Mouse (Mus musculus) forebrain, embryonic 15.5 days (tissue): ENCODE results near the gene Rer1. TPM values are rescaled to one million over a fixed set of nuclear protein-coding genes. Genes with fewer than 3 reads are reported as not detected.

Experiments used
- ATAC-seq: fragments of 200-750 bp; cut with Nextera tagmentation; replicated peaks from 2 replicates; pipeline ENCODE4 v1.8.0; 2017; ENCODE audit warnings: mild to moderate bottlenecking, moderate TSS enrichment, moderate library complexity
- H3K27ac ChIP-seq: fragments of 300-500 bp; sonication (generic); replicated peaks from 2 replicates; pipeline ENCODE4 v1.5.1; 2015; ENCODE audit warnings: mild to moderate bottlenecking, inconsistent platforms
- H3K27me3 ChIP-seq: fragments of 300-500 bp; sonication (generic); 2 replicates; pipeline ENCODE4 v1.6.1; 2015; ENCODE audit warnings: inconsistent platforms
- H3K36me3 ChIP-seq: fragments of 300-500 bp; sonication (generic); 2 replicates; pipeline ENCODE4 v1.6.1; 2015; ENCODE audit warnings: mild to moderate bottlenecking, inconsistent platforms
- H3K4me1 ChIP-seq: fragments of 300-500 bp; sonication (generic); 2 replicates; pipeline ENCODE4 v1.6.1; 2015; ENCODE audit warnings: inconsistent platforms
- H3K4me2 ChIP-seq: fragments of 300-500 bp; sonication (generic); replicated peaks from 2 replicates; pipeline ENCODE4 v1.6.1; 2015; ENCODE audit warnings: mild to moderate bottlenecking, inconsistent platforms
- H3K4me3 ChIP-seq: fragments of 300-500 bp; sonication (generic); 2 replicates; pipeline ENCODE4 v1.5.1; 2015; ENCODE audit warnings: mild to moderate bottlenecking, inconsistent platforms
- H3K9ac ChIP-seq: fragments of 300-500 bp; sonication (generic); replicated peaks from 2 replicates; pipeline ENCODE4 v1.6.1; 2015; ENCODE audit warnings: mild to moderate bottlenecking, inconsistent platforms
- H3K9me3 ChIP-seq: fragments of 300-500 bp; sonication (generic); 2 replicates; pipeline ENCODE4 v1.6.1; 2016; ENCODE audit warnings: inconsistent platforms
- WGBS: fragments of 180-500 bp; shearing (Covaris S2); methylation state at CpG from one replicate; pipeline ENCODE4 v1.1.7; 2015; ENCODE audit warnings: mixed read lengths; 5-methylcytosine and 5-hydroxymethylcytosine counted together
- polyA plus RNA-seq: library from polyadenylated mRNA; unstranded; fragments of >200 nt; fragmentation: Nextera tagmentation; extraction: Ambion mirVana; gene quantifications from 2 replicates; pipeline ENCODE4 v1.2.1, GENCODE M21; 2015

Gene Rer1
- 127 TPM in 2 replicates for polyA plus RNA-seq

DNA sequence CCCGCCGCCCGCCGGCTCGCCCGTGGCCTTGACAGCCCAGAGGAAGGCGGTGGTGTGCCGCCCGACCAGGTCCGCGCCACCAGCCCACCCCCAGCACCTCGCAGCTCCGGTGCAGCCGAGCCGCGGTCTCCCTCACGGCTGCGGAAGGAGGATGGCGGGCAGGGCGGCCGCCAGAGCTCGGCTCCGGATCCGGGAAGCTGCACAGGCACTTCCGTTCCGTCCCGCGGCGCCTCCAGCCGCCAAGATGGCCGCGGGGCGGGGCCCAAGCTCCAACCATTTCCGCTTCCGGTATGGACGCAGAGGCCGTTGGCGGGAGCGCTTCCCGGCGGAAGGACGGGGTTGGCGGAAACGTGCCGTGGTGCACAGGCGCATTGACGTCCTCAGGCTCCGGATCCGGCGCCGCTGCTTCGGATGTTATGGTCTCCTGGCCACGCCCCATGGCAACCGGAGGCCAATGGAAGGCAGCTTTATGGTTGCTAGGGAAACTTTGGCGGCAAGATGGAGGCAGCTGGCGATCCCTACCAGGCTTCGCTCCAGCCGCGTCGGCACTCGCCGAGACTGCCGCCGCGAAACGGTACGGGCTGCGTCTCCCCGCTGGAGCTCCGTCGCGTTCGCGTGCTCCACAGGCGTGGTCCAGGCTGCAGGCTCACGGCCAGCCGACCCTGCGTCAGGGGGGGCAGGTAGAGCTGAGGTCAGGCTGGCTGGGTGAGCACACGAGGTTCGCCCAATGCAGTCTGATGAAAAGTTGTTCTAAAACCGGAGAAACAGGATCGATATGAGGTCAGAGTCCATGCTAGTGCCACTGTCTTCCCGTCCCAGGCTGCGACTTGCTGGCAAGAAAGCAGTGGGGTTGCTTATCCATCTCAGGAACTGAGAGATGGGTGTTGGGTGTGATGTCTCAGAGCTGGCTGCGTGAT is at the start of gene Rer1, which contains the start of gene Morn1:
Rer1 (minus strand) TSS at position 275 of the 917 bp plus-strand sequence.
Morn1 (plus strand) TSS at position 470 of the 917 bp plus-strand sequence.
- Histone ChIP-seq H3K27ac (peak within 1 kb of the TSS; percentile 93), H3K9me3 (no peaks in the 10 kb centered on the region), H3K4me1 (peaks cover 25% of the 10 kb centered on the region), H3K4me3 (peak within 1 kb of the TSS; percentile 98), H3K27me3 (no peaks in the 10 kb centered on the region), H3K36me3 (peaks cover 9% of the 10 kb centered on the region), H3K4me2 (peak within 1 kb of the TSS; percentile 95), H3K9ac (peak within 1 kb of the TSS; percentile 90)
- under 1% methylated on average over 85 of the region's 85 CpGs for WGBS
- ATAC-seq, result peak; percentile 98

DNA sequence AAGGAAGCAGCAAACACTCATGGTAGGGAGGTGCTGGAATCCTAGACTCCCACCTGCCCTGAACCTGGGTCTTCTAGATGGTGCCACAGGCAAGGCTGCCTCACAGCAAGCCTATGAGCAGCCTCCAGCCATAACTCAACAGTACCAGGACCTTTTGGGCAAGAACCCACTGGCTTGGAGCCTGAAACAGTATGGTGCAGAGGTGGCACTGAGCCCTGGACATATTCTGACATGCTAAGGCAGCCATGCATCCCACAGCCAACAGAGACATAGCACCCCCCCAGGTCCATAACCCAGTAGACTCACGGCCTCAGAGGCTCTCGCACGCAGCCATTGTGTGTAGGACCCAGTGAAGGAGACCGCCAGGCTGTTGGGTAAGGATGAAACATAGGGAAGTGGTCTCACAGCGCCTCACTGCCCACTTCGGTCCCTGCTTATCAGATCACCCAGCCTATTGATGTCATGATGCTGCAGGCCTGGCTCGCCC is 48.5 kb upstream of the Rer1 start:
- Histone ChIP-seq H3K4me1 (peaks cover 47% of the 10 kb centered on the region), H3K27ac (peak overlapping the region; percentile 32; the same call in 1 of the 2 replicates), H3K36me3 (no peaks in the 10 kb centered on the region), H3K27me3 (no peaks in the 10 kb centered on the region), H3K9ac (no peak overlapping the region), H3K4me2 (no peak overlapping the region), H3K9me3 (no peaks in the 10 kb centered on the region), H3K4me3 (no peak overlapping the region)
- 87% methylated on average over 7 of the region's 7 CpGs for WGBS
- no peak for ATAC-seq

DNA sequence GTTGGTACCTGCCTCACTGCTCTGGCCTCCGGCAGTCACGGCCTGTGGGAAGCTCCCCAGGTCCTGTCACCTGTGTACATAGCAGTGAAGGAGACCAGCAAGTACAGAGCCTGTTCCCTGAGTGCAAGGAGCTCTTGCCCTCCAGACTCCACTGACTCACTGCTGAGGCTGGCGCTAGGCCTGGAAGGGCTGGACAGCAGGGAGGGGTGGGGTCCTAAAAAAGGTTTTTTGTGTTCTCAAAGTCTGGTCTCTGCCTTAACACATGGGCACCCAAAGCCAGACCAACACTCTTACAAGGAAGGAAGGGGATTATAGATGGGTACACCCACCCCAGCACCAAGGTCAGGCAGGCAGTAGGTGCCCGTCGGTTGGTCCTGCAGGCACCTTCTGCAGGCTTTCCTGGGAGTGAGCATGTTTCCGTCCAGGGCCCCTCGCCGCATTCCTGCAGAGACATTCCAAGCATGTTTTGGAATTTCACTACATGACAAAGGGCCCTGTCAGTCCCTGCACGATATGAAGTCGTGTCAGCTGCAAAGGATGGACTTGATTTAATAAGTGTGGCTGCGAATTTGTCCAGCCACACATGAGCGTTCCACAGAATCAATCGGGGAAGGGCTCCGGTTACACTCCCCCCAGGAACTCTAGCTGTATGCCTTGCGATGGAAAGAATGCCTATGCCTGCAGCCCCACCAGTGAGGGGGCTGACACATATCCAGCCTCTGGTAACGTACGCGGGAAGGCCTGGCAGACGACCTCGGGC is 47.7 kb upstream of the Rer1 start:
- WGBS, result 47% methylated on average over 20 of the region's 20 CpGs
- Histone ChIP-seq H3K36me3 (no peaks in the 10 kb centered on the region), H3K4me3 (no peak overlapping the region), H3K9ac (no peak overlapping the region; the same call in 1 of the 2 replicates), H3K4me2 (no peak overlapping the region), H3K4me1 (peaks cover 55% of the 10 kb centered on the region), H3K27ac (peak overlapping the region; percentile 50), H3K9me3 (no peaks in the 10 kb centered on the region), H3K27me3 (no peaks in the 10 kb centered on the region)
- ATAC-seq, result no peak

DNA sequence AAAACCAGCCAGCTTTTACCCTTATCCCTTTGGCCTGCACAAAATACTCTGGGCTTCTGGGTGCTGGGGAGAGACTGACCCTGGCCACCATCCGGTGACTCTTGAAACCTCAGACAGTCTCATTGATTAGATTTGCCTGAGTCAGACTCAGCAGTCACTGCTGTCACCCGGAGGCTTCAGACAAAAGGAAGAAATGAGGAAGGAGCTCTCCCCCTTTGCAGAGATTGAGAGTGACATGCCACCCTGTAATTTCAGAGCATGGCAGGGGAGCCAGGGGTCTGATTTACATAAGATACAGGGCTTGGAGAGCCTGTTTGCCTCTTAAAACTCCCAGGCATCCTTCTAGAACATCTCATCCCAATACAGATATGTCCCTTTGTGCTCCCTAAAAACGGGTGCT is 47.0 kb upstream of the Rer1 start:
- Histone ChIP-seq H3K36me3 (no peaks in the 10 kb centered on the region), H3K9me3 (no peaks in the 10 kb centered on the region), H3K9ac (no peak overlapping the region), H3K27ac (peak overlapping the region; percentile 50), H3K4me2 (no peak overlapping the region), H3K4me1 (peaks cover 55% of the 10 kb centered on the region), H3K27me3 (no peaks in the 10 kb centered on the region), H3K4me3 (no peak overlapping the region)
- 32% methylated on average over 3 of the region's 3 CpGs for whole genome bisulfite sequencing
- no peak for ATAC-seq

DNA sequence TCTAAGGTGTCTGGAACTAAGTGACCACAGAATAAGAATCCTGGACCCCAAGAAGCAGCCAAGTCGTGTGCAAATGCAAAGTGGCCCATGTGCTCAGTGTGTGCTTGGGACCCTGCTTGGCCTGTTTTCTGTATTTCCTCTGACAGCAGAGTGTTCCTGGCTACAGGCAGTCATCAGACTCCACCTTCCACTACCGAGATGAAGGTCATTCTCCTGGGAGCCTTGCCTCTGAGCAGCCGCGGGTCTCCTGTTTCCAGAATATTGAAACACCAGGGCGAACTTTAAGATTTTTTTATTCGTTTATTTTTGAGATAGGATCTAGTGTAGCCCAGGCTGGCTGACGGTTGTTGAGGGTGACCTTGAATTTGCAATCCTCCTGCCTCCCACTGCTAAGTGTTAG is 44.4 kb upstream of the Rer1 start:
- Histone ChIP-seq H3K4me3 (no peak overlapping the region), H3K36me3 (no peaks in the 10 kb centered on the region), H3K27ac (peak overlapping the region; percentile 73), H3K4me2 (no peak overlapping the region), H3K27me3 (no peaks in the 10 kb centered on the region), H3K9me3 (no peaks in the 10 kb centered on the region), H3K4me1 (peaks cover 55% of the 10 kb centered on the region), H3K9ac (no peak overlapping the region)
- 71% methylated on average over 7 of the region's 7 CpGs for WGBS
- no peak for ATAC-seq

DNA sequence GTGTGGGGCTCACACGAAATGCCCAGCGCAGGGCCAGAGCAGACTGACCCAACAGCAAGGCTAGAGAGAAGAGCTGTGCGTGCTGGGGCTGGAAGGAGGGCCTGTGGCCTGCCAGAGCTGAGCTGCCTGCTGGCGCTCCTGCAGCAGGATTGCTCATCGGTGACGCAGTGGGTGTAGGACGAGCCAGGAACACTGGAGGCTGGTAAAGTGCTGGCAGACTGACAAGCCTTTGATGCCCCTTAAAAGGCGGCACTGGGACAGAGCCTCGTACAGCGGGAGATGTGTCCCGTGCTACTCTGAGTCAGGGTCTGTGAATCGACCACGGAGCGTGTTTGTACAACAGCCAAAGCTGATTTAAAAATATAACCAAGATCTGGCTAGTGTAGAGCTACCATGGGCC is 43.8 kb upstream of the Rer1 start:
- WGBS, result 31% methylated on average over 14 of the region's 14 CpGs

DNA sequence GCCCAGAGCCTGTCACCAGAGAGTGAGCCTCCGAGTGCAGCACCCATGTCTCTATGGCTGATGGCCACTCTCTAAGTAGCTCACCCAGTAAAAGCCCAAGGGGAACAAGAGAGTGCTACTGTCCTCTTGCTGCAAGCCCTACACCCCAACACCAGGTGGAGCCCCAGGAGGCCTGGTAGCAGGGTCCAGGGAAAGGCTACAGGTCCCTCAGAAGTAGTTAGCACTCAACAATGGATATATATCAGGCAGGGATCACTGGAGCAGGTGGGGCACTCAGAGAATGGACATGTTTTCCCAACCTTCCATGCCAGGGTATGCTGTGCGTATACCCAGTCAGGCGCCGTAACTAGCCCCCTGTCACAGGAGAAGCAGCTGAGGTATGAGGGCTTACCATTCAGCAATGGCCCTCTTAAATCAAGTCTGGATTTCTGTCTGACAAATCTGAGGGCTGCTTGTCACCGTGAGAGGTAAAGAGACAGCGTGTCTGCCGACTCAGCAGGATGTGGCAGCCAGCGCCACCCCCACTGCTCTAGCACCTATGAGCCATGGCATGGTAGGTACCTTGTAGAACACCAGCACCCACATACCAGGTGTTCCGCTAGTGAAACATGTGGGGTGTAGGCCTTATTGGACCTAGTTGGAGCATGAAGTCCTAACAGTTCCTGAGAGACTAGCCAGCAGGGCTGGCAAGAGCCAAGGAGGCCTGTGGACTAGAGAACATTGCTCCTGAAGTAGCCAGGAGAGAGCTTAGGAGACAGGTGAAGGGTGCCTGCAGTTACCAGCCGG is 43.1 kb upstream of the Rer1 start:
- H3K4me1 ChIP-seq, result peaks cover 46% of the 10 kb centered on the region
- no peaks in the 10 kb centered on the region for H3K9me3 ChIP-seq
- 88% methylated on average over 10 of the region's 10 CpGs for WGBS
- ATAC-seq, result no peak
- H3K36me3 ChIP-seq, result no peaks in the 10 kb centered on the region
- no peaks in the 10 kb centered on the region for H3K27me3 ChIP-seq
- no peak overlapping the region for H3K4me2 ChIP-seq
- no peak overlapping the region for H3K4me3 ChIP-seq
- peak overlapping the region; percentile 35; the same call in 1 of the 2 replicates for H3K9ac ChIP-seq
- peak overlapping the region; percentile 73 for H3K27ac ChIP-seq

More for the DNA sequence above, 43.8 kb upstream of the Rer1 start:
- Histone ChIP-seq H3K9me3 (no peaks in the 10 kb centered on the region), H3K4me2 (no peak overlapping the region; the same call in 1 of the 2 replicates), H3K27ac (peak overlapping the region; percentile 73), H3K9ac (peak overlapping the region; percentile 35; the same call in 1 of the 2 replicates), H3K4me3 (no peak overlapping the region), H3K36me3 (no peaks in the 10 kb centered on the region), H3K4me1 (peaks cover 53% of the 10 kb centered on the region), H3K27me3 (no peaks in the 10 kb centered on the region)
- peak; percentile 71 for ATAC-seq

DNA sequence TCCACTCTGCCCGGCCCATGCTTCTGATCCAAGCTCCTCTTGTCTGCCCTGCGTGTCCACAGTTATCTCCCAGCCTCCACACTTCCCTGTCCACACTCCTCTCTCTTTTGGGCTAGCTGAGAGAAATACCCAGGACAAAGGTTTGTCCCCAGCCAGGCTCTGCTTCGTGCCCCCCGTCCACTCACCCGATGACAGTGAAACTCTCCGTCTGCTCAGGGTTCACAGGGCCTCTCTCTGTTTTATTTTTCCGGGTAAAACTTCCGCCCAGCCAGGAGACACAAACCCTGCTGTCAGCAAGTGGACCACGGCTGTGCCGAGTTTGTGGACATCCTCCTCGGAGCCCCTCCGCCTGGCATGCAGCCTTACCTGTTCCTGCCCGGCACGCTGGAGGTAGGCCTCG is 42.2 kb upstream of the Rer1 start:
- Histone ChIP-seq H3K9me3 (no peaks in the 10 kb centered on the region), H3K36me3 (no peaks in the 10 kb centered on the region), H3K4me1 (peaks cover 37% of the 10 kb centered on the region), H3K27ac (no peak overlapping the region), H3K4me3 (no peak overlapping the region), H3K4me2 (no peak overlapping the region), H3K9ac (no peak overlapping the region), H3K27me3 (no peaks in the 10 kb centered on the region)
- no peak for ATAC-seq
- WGBS, result 92% methylated on average over 15 of the region's 15 CpGs

DNA sequence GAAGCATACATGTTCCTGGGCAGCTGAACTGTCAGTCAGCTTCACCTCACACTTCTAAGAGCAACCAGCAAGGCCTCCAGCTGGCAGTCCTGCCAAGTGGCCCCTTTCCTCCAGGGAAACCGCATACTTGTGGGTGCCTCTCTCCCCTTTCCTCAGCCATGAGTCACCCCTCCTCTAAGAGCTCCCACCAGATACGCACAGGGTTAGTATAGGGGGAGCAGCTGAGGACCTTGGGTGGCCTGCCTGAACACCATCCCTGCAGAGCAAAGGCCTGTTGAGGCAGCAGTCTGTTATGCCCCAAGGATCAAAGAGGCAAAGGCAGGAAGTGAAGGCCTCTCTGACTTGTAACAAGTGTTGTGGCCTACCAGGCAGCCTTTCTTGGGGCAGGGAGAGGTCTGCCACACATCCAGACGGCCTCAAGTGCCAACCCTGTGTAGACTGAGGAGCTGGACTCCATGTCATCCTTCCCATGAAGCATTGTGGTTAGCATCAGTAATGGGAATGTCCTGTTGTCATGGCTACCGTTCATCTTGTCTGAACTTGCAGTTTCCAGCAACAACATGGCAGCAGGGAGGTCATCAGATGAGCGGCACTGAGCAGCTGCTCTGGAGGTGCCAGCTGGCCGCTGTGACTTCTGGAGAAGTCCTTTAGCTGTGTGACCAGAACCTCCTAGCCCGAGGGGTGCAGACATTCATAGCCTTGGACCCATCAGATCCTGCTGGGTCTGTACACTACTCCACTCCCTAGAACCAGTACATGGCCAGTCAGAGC is 40.6 kb upstream of the Rer1 start:
- Histone ChIP-seq H3K9me3 (no peaks in the 10 kb centered on the region), H3K4me2 (no peak overlapping the region), H3K4me3 (no peak overlapping the region), H3K27ac (no peak overlapping the region), H3K9ac (no peak overlapping the region), H3K36me3 (no peaks in the 10 kb centered on the region), H3K27me3 (no peaks in the 10 kb centered on the region), H3K4me1 (peaks cover 41% of the 10 kb centered on the region)
- WGBS, result 73% methylated on average over 7 of the region's 7 CpGs
- no peak for ATAC-seq

DNA sequence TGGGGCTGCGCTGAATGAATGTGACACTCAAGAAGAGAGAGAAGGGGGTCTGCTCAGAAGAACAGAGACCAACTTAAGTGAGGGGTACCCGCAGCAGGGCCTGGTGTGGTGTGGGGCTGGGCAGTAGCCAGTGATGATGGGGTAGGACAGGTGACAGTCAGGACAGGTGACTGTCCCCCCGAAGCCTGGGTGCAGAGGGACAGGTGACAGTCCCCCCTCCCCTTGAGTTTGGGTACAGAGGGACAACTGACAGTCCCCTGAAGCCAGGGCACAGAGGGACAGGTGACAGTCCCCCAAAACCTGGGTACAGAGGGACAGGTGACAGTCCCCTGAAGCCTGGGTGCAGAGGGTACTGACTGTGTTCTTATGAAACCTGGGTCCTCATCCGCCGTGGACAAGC is 40.0 kb upstream of the Rer1 start:
- no peak for ATAC-seq
- Histone ChIP-seq H3K27me3 (no peaks in the 10 kb centered on the region), H3K4me1 (peaks cover 41% of the 10 kb centered on the region), H3K9me3 (no peaks in the 10 kb centered on the region), H3K27ac (no peak overlapping the region), H3K36me3 (no peaks in the 10 kb centered on the region), H3K9ac (no peak overlapping the region), H3K4me2 (no peak overlapping the region), H3K4me3 (no peak overlapping the region)
- WGBS, result 80% methylated on average over 5 of the region's 5 CpGs

DNA sequence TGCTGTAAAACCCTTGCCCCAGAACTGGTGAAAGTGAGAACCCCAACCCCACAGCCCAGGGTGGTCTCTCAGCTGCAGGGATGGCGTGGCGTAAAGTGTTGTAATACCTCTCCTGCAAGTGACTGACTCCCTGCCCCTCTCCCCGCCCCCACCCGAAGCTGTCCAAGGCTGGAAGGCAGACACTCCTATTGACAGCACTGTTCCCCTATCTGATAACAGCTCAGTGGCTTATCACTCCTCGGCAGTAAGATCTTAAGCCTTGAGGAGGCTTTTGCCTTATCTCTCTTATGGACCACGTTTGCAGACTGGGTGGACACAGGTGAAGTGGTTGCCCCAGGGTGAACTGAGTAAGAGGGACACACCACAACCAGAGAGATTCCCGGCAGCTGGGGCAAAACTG is 39.1 kb upstream of the Rer1 start:
- no peak for ATAC-seq
- Histone ChIP-seq H3K4me3 (no peak overlapping the region), H3K27me3 (no peaks in the 10 kb centered on the region), H3K9ac (no peak overlapping the region), H3K4me1 (peaks cover 35% of the 10 kb centered on the region), H3K36me3 (no peaks in the 10 kb centered on the region), H3K27ac (no peak overlapping the region), H3K9me3 (no peaks in the 10 kb centered on the region), H3K4me2 (no peak overlapping the region)
- WGBS, result 63% methylated on average over 7 of the region's 7 CpGs
